Mouse (Mus musculus) CH12.LX (cell line): Measurements from ENCODE around the gene Tmprss12. TPM values are rescaled to one million over a fixed set of nuclear protein-coding genes. Genes with fewer than 3 reads are reported as not detected.

Experiments
- DNase-seq: peaks from one replicate; pipeline ENCODE4 v3.0.0-alpha.2; 2013; ENCODE audit errors: extremely low read depth
- H3K27ac ChIP-seq: 2 replicates; pipeline ENCODE4 v1.5.1; 2012; ENCODE audit warnings: low read depth, mild to moderate bottlenecking, control low read depth, moderate library complexity; ENCODE audit not compliant: insufficient read depth
- H3K27me3 ChIP-seq: replicated peaks from 2 replicates; pipeline ENCODE3; 2012; ENCODE audit warnings: inconsistent platforms
- H3K36me3 ChIP-seq, 2 experiments: replicated peaks in 1 of 2; 2 replicates each; pipeline versions ENCODE3 to v1.6.1; 2012; ENCODE audit warnings: inconsistent platforms in 1 of 2, low read length in 1 of 2, mild to moderate bottlenecking in 1 of 2, mixed read lengths in 1 of 2, moderate library complexity in 1 of 2; ENCODE audit not compliant: control insufficient read depth in 1 of 2, insufficient read depth in 1 of 2
- H3K4me1 ChIP-seq, 2 experiments: 2 replicates each; pipeline ENCODE4 v1.6.1; 2012; ENCODE audit warnings: inconsistent platforms in 1 of 2, moderate library complexity in 1 of 2; ENCODE audit not compliant: insufficient read depth in 2 of 2, control insufficient read depth in 1 of 2
- H3K4me2 ChIP-seq: 2 replicates; pipeline ENCODE4 v1.6.1; 2012; ENCODE audit warnings: low read depth, mild to moderate bottlenecking, control low read depth; ENCODE audit not compliant: poor library complexity, insufficient read depth, severe bottlenecking
- H3K4me3 ChIP-seq, 3 experiments: fragments of 150-350 bp in 1 of 3; sonication (generic) in 1 of 3; replicated peaks in 1 of 3; 2 replicates each; pipeline versions ENCODE3 to v1.5.1; 2011 to 2012; ENCODE audit warnings: low read depth in 2 of 3, low read length in 2 of 3, mild to moderate bottlenecking in 2 of 3, moderate library complexity in 2 of 3, control low read depth in 1 of 3, improper control_type of control experiment in 1 of 3, inconsistent platforms in 1 of 3, mixed read lengths in 1 of 3; ENCODE audit not compliant: poor library complexity in 1 of 3
- H3K79me2 ChIP-seq: replicated peaks from 2 replicates; pipeline ENCODE4 v1.6.1; 2012; ENCODE audit warnings: mild to moderate bottlenecking, moderate library complexity; ENCODE audit not compliant: control insufficient read depth, poor library complexity, insufficient read depth, severe bottlenecking; ENCODE audit errors: extremely low read depth
- H3K9ac ChIP-seq: 2 replicates; pipeline ENCODE4 v1.6.1; 2012; ENCODE audit warnings: low read depth, mild to moderate bottlenecking, control low read depth, moderate library complexity; ENCODE audit not compliant: insufficient read depth
- H3K9me3 ChIP-seq: replicated peaks from 2 replicates; pipeline ENCODE3; 2012; ENCODE audit warnings: low read length, inconsistent platforms, mixed read lengths
- CHD1 ChIP-seq: IDR thresholded peaks from 2 replicates; pipeline ENCODE4 v1.6.1; 2012; ENCODE audit warnings: low read depth, low read length, improper control_type of control experiment, inconsistent platforms
- CHD2 ChIP-seq: IDR thresholded peaks from 2 replicates; pipeline ENCODE4 v1.6.1; 2011; ENCODE audit warnings: low read length, improper control_type of control experiment
- CTCF ChIP-seq, 2 experiments: IDR thresholded peaks in 1 of 2; conservative IDR thresholded peaks in 1 of 2; 2 replicates each; pipeline ENCODE4 v1.5.1; 2011 to 2012; ENCODE audit warnings: low read depth in 2 of 2, low read length in 2 of 2, improper control_type of control experiment in 1 of 2, inconsistent platforms in 1 of 2, mild to moderate bottlenecking in 1 of 2, moderate library complexity in 1 of 2
- ELF1 ChIP-seq: IDR thresholded peaks from 2 replicates; pipeline ENCODE4 v1.6.1; 2014; ENCODE audit warnings: low read depth, mild to moderate bottlenecking, inconsistent platforms, low read length, improper control_type of control experiment
- EP300 ChIP-seq: IDR thresholded peaks from 2 replicates; pipeline ENCODE4 v1.6.1; 2011; ENCODE audit warnings: low read length, improper control_type of control experiment
- ETS1 ChIP-seq: conservative IDR thresholded peaks from 2 replicates; pipeline ENCODE4 v1.6.1; 2012; ENCODE audit warnings: low read depth, mild to moderate bottlenecking, inconsistent platforms, low read length, improper control_type of control experiment, moderate library complexity
- GABPA ChIP-seq: IDR thresholded peaks from 2 replicates; pipeline ENCODE4 v1.6.1; 2012; ENCODE audit warnings: low read depth, low read length, improper control_type of control experiment, inconsistent platforms; ENCODE audit not compliant: insufficient replicate concordance
- JUN ChIP-seq: IDR thresholded peaks from 2 replicates; pipeline ENCODE4 v1.6.1; 2011; ENCODE audit warnings: low read depth, mild to moderate bottlenecking, low read length, improper control_type of control experiment, moderate library complexity; ENCODE audit not compliant: insufficient read depth
- KAT2A ChIP-seq: IDR thresholded peaks from 2 replicates; pipeline ENCODE4 v1.6.1; 2012; ENCODE audit warnings: low read length, improper control_type of control experiment, inconsistent platforms; ENCODE audit not compliant: insufficient replicate concordance
- MEF2A ChIP-seq: IDR thresholded peaks from 2 replicates; pipeline ENCODE4 v1.6.1; 2014; ENCODE audit warnings: low read depth, mild to moderate bottlenecking, inconsistent platforms, low read length, improper control_type of control experiment, borderline replicate concordance
- MXI1 ChIP-seq: IDR thresholded peaks from 2 replicates; pipeline ENCODE4 v1.6.1; 2011; ENCODE audit warnings: mild to moderate bottlenecking, low read depth, low read length, improper control_type of control experiment
- MYC ChIP-seq: IDR thresholded peaks from 2 replicates; pipeline ENCODE4 v1.6.1; 2011; ENCODE audit warnings: low read depth, mild to moderate bottlenecking, improper control_type of control experiment, low read length
- NELFE ChIP-seq: IDR thresholded peaks from 2 replicates; pipeline ENCODE4 v1.6.1; 2011; ENCODE audit warnings: low read depth, low read length, improper control_type of control experiment
- POLR2A ChIP-seq: IDR thresholded peaks from 2 replicates; pipeline ENCODE4 v1.6.1; 2011; ENCODE audit warnings: low read depth, mild to moderate bottlenecking, improper control_type of control experiment, low read length
- POLR2AphosphoS2 ChIP-seq: IDR thresholded peaks from 2 replicates; pipeline ENCODE4 v1.6.1; 2011; ENCODE audit warnings: low read depth, low read length, improper control_type of control experiment
- RAD21 ChIP-seq: IDR thresholded peaks from 2 replicates; pipeline ENCODE4 v1.6.1; 2011; ENCODE audit warnings: low read depth, mild to moderate bottlenecking, low read length, improper control_type of control experiment, moderate library complexity
- RCOR1 ChIP-seq: conservative IDR thresholded peaks from 2 replicates; pipeline ENCODE4 v1.6.1; 2012; ENCODE audit warnings: low read depth, mild to moderate bottlenecking, inconsistent platforms, low read length, improper control_type of control experiment
- SIN3A ChIP-seq: IDR thresholded peaks from 2 replicates; pipeline ENCODE4 v1.6.1; 2012; ENCODE audit warnings: low read length, improper control_type of control experiment, inconsistent platforms
- UBTF ChIP-seq: IDR thresholded peaks from 2 replicates; pipeline ENCODE4 v1.6.1; 2012; ENCODE audit warnings: low read depth, mild to moderate bottlenecking, inconsistent platforms, low read length, improper control_type of control experiment, moderate library complexity
- USF1 ChIP-seq: IDR thresholded peaks from 2 replicates; pipeline ENCODE4 v1.6.1; 2014; ENCODE audit warnings: low read depth, mild to moderate bottlenecking, inconsistent platforms, low read length, improper control_type of control experiment
- dilution Hi-C: fragments of 300-500 bp; cut with MboI; formaldehyde crosslinking; loops from 2 replicates; pipeline ENCODE4 v1.14.3; 2020; ENCODE audit warnings: low sequenced_read_pairs; ENCODE audit not compliant: extremely low pct_unique_long_range_greater_than_20kb, extremely low pct_ligation_motif_present
- in situ Hi-C: fragments of 300-500 bp; cut with MboI; formaldehyde crosslinking; loops from 3 replicates; pipeline ENCODE4 v1.14.3; 2019; ENCODE audit warnings: low sequenced_read_pairs, low pct_ligation_motif_present, low pct_unique_long_range_greater_than_20kb, mixed read lengths
- polyA plus RNA-seq: library from polyadenylated mRNA; unstranded; fragments of >175 nt; gene quantifications from 2 replicates; pipeline ENCODE4 v1.2.1, GENCODE M21; 2012; ENCODE audit warnings: low read depth; ENCODE audit not compliant: insufficient read length
- total RNA-seq, 2 experiments: library from RNA; depleted of rRNA; stranded (reverse); fragments of 300-350 nt in 1 of 2; fragments of >200 nt in 1 of 2; gene quantifications; 2 replicates each; pipeline ENCODE4 v1.2.3; 2012 to 2014

The Tmprss12 gene
- total and polyA plus RNA-seq, 3 experiments, result not detected

DNA sequence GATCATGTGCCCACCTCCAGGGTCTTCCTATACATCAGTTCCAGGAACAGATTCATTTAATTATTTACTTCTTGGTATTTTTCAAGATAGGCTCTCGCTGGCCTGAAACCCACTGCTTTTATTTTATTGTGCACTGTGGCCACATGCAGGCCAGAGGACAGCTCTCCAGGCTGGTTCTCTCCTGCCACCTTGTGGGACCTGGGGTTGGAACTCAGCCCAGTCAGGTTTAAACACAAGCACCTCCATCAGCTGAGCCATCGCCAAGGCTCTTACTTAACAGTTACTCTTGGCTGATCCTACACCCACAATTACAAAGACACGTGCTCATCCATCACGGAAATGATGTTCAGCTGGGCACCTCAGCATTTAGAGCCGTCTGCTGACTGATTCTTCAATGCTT is 40.5 kb downstream of the Tmprss12 start (continued):
- TF ChIP-seq RCOR1 (no peak), MXI1 (0 out of 2 replicates have a peak, but pooled peaks have one; percentile 26), EP300 (no peak), UBTF (no peak), CHD2 (no peak), MEF2A (no peak), MYC (peak; percentile 36; the same call in 1 of the 2 replicates), CHD1 (no peak), KAT2A (no peak), USF1 (no peak), GABPA (no peak), SIN3A (no peak), JUN (no peak), NELFE (no peak)

DNA sequence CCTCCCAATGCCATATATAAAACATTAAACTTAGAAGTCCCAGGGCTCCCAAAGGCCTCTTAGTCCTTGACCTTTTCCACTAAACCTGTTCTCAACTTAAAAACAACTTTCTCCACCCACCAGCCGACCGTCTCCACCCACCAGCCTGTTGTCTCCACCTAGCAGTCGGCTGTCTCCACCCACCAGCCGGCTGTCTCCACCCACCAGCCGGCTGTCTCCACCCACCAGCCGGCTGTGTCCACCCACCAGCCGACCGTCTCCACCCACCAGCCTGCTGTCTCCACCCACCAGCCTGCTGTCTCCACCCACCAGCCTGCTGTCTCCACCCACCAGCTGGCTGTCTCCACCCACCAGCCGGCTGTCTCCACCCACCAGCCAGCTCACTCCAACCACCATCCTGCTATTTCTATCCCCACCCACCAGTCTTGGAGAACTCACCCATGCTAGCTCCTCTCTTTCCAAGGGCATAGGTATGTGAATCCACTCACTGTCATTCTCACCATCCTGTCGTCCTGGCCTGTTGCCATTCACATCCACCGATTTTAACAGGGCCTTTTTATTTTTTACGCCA is 43.5 kb downstream of the Tmprss12 start:
- no peak overlapping the region for H3K27ac ChIP-seq
- H3K36me3 ChIP-seq, result no peaks in the 10 kb centered on the region
- H3K27me3 ChIP-seq, result no peaks in the 10 kb centered on the region
- H3K9me3 ChIP-seq, result no peaks in the 10 kb centered on the region
- H3K4me3 ChIP-seq, result no peak overlapping the region
- no peaks in the 10 kb centered on the region for H3K4me1 ChIP-seq
- H3K9ac ChIP-seq, result no peak overlapping the region
- TF ChIP-seq CTCF (conservative IDR thresholded peaks at IDR 0.05 in 1 of 2, IDR thresholded peaks at IDR 0.05 in 1 of 2; ENCODE audit: low read depth in 2 of 2, low read length in 2 of 2) (no peak), POLR2A (no peak), ETS1 (no peak), NELFE (no peak), KAT2A (no peak), POLR2AphosphoS2 (no peak)
- no peak overlapping the region for H3K4me2 ChIP-seq
- DNase-seq, result no peak
- H3K79me2 ChIP-seq, result no peaks in the 10 kb centered on the region
- dilution Hi-C loops, result no loop called here
- in situ Hi-C loops, result loop anchor here (10.0 kb wide), 1 partner anchor 59 kb away; no protein-coding TSS in a partner anchor

DNA sequence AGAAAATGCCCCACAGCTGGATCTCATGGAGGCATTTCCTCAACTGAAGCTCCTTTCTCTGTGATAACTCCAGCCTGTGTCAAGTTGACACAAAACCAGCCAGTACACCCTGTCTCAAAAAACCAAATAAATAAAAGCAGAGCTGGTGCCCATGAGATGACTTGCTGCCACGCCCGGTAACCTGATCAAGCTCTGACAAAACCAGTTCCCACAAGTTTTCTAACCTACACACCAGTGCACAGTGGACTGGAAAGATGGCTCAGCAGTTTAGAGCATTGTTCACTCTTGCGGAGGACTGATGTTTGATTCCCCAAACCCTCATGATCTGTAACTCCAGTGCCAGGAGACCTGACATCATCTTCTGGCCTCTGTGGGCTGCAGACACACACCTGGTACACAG is 44.6 kb downstream of the Tmprss12 start:
- in situ Hi-C loops, result loop anchor here (10.0 kb wide), 1 partner anchor 60 kb away; no protein-coding TSS in a partner anchor
- no peak for DNase-seq

More for the DNA sequence above, 44.6 kb downstream of the Tmprss12 start:
- no peak for TF ChIP-seq USF1
- no peak for TF ChIP-seq CHD1
- no peak for TF ChIP-seq RAD21
- TF ChIP-seq ELF1, result no peak
- TF ChIP-seq EP300, result no peak
- no peaks in the 10 kb centered on the region for H3K79me2 ChIP-seq
- H3K9me3 ChIP-seq, result no peaks in the 10 kb centered on the region
- no peak overlapping the region for H3K4me2 ChIP-seq
- H3K9ac ChIP-seq, result no peak overlapping the region
- no peaks in the 10 kb centered on the region for H3K36me3 ChIP-seq
- no peaks in the 10 kb centered on the region for H3K4me1 ChIP-seq
- H3K27ac ChIP-seq, result no peak overlapping the region
- H3K27me3 ChIP-seq, result no peaks in the 10 kb centered on the region
- dilution Hi-C loops, result no loop called here
- no peak overlapping the region for H3K4me3 ChIP-seq
